ENCODE assay signal across 8 mouse cellular contexts in genomic region chr9:111117794-111118251, GRCm38 (mm10). TPM values are rescaled to one million over a fixed set of nuclear protein-coding genes. Genes with fewer than 3 reads are reported as not detected.
DNase-seq lines count a peak whose midpoint lies in the region; ATAC-seq and TF ChIP-seq lines count a peak whose summit lies in the region.

No protein-coding gene starts in this region.

- H3K27me3 ChIP-seq in embryonic facial prominence, embryonic 13.5 days: no peaks in the 10 kb centered on the region
- no peaks in the 10 kb centered on the region for H3K27me3 ChIP-seq in liver, adult 2 months (ENCODE audit: control insufficient read depth, insufficient read depth, low read length)
- H3K27me3 ChIP-seq in splenic B cell, adult 2 months (ENCODE audit: control insufficient read depth, insufficient read depth, low read length, poor library complexity, severe bottlenecking): no peaks in the 10 kb centered on the region

- under 1% methylated on average over 55 of the region's 56 CpGs for WGBS in embryonic facial prominence, embryonic 13.5 days
- WGBS in liver, adult 2 months: under 1% methylated on average over 56 of the region's 56 CpGs

- peak overlapping the region; percentile 92 for H3K9ac ChIP-seq in embryonic facial prominence, embryonic 13.5 days
- peak overlapping the region; percentile 99 for H3K9ac ChIP-seq in liver, adult 2 months (ENCODE audit: low read depth, low read length)

- H3K79me2 ChIP-seq in liver, adult 2 months (ENCODE audit: control insufficient read depth, insufficient read depth, low read length): peaks cover 12% of the 10 kb centered on the region; the same call in 1 of the 2 replicates

- peaks cover 21% of the 10 kb centered on the region for H3K4me1 ChIP-seq in embryonic facial prominence, embryonic 13.5 days
- peaks cover 16% of the 10 kb centered on the region for H3K4me1 ChIP-seq in liver, adult 2 months (ENCODE audit: control insufficient read depth, insufficient read depth, low read length)

- TF ChIP-seq POLR2A in liver, adult 2 months (IDR thresholded peaks at IDR 0.05; ENCODE audit: extremely low read depth, insufficient read depth, low read length): peak; percentile 82

- ATAC-seq in embryonic facial prominence, embryonic 13.5 days (ENCODE audit: insufficient number of reproducible peaks, insufficient read depth, low FRiP score, low TSS enrichment, low read depth): peak; percentile 87
- peak; percentile 95 for ATAC-seq in monocyte, adult 5-6 weeks (replicated peaks; ENCODE audit: insufficient number of reproducible peaks, low FRiP score, low TSS enrichment, poor library complexity, severe bottlenecking)

- H3K9me3 ChIP-seq in embryonic facial prominence, embryonic 13.5 days: no peaks in the 10 kb centered on the region

- H3K36me3 ChIP-seq in embryonic facial prominence, embryonic 13.5 days: no peaks in the 10 kb centered on the region
- peaks cover 3% of the 10 kb centered on the region; the same call in 1 of the 2 replicates for H3K36me3 ChIP-seq in liver, adult 2 months (ENCODE audit: control insufficient read depth, insufficient read depth, low read length)
- no peaks in the 10 kb centered on the region for H3K36me3 ChIP-seq in splenic B cell, adult 2 months (ENCODE audit: control insufficient read depth, insufficient read depth, low read length, poor library complexity, severe bottlenecking)

- no peak for TF ChIP-seq CTCF in liver, adult 2 months (IDR thresholded peaks at IDR 0.05; ENCODE audit: low read depth, low read length)

- peak overlapping the region; percentile 75 for H3K27ac ChIP-seq in embryonic facial prominence, embryonic 13.5 days
- peak overlapping the region; percentile 91 for H3K27ac ChIP-seq in liver, adult 2 months (replicated peaks; ENCODE audit: insufficient read depth, low read depth, low read length)

- DNase-seq in 416B (ENCODE audit: low read depth): peak; percentile 71
- peak; percentile 93 to 96 for DNase-seq in adrenal gland, postnatal 36 days
- peak; percentile 80 for DNase-seq in heart, adult 8-10 months (ENCODE audit: low spot score)
- peak; percentile 83 for DNase-seq in kidney, adult 9 months
- DNase-seq in liver, adult 2 months (ENCODE audit: extremely low read depth, low read depth, low spot score): peak; percentile 49
- peak; percentile 83 for DNase-seq in splenic B cell, adult 2 months (ENCODE audit: low read depth, low spot score)

- peak overlapping the region; percentile 83 for H3K4me2 ChIP-seq in embryonic facial prominence, embryonic 13.5 days

- H3K4me3 ChIP-seq in embryonic facial prominence, embryonic 13.5 days: peak overlapping the region; percentile 87
- H3K4me3 ChIP-seq in liver, adult 2 months (ENCODE audit: insufficient read depth, low read depth, low read length): peak overlapping the region; percentile 80

RNA-seq across cellular contexts. Expression of gene Lrrfip2, which starts 0.4 kb away (rescaled TPM):
- total RNA-seq in adrenal gland, postnatal 36 days (2021): 10 to 100 TPM; 53.0 to 57.3 TPM
- polyA plus RNA-seq in embryonic facial prominence, embryonic 13.5 days (2015; fragmentation: Nextera tagmentation; extraction: Ambion mirVana): 41.7 and 47.3 TPM in 2 replicates
- total RNA-seq in heart, adult 8-10 months (2022): 100 to 1,000 TPM in 2 of 4 experiments, 10 to 100 TPM in 2; 89.3 to 102 (median 96.2) TPM
- total RNA-seq in liver, adult 2 months (2014; rRNA removed): 24.6 and 37.8 TPM in 2 replicates
- polyA plus RNA-seq in liver, adult 2 months (2012; rRNA removed): 9.3 and 9.7 TPM in 2 replicates
- 154 to 232 TPM (median 168 TPM) in 3 replicates for total RNA-seq in monocyte, adult 5-6 weeks (2017)

Comparison
In these comparisons a context has a peak if more than half of its experiments do, and no peak if none do; other contexts are left out.
1. Peak in every context shown above with its lines: DNase-seq, ATAC-seq, H3K4me3 ChIP-seq and H3K27ac ChIP-seq.